10 mouse cellular contexts compared by ENCODE assay signal in the genomic region with DNA sequence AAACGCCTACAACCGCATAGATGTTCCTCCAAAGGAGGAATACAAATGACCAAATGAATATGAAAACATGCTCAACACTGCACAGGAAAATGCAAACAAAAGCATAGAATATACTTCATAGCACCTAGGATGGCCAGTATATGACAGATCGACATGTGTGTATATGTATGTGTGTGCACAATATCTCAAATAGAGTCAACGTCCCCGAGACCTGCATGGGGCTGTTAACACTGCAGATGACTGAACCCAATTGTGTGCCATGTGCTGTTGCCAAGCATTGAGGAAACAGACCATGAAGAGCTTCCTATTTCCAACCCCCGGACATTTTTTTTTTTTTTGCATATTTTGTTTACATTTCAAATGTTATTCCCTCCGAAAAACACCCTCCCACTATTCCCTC. TPM values are rescaled to one million over a fixed set of nuclear protein-coding genes. Genes with fewer than 3 reads are reported as not detected.
DNase-seq lines count a peak whose midpoint lies in the region; ATAC-seq lines count a peak whose summit lies in the region.
"Had no signal": no experiment of that assay in that cellular context is flagged by ENCODE, and none has a peak within 500 bp of the region (broad histone marks: within the 10 kb centered on the region; RNA-seq: fewer than 3 reads in every experiment).

No protein-coding gene starts in this region.

- intact Hi-C loops in heart, postnatal 14 days (cut with DNase I) = no loop called here

- no peaks in the 10 kb centered on the region for H3K9me3 ChIP-seq in heart, embryonic 15.5 days (replicated peaks)
- H3K9me3 ChIP-seq in neural tube, embryonic 12.5 days = no peaks in the 10 kb centered on the region
- H3K9me3 ChIP-seq in liver, embryonic 12.5 days (replicated peaks) = no peaks in the 10 kb centered on the region
- H3K9me3 ChIP-seq in stomach, embryonic 15.5 days = no peaks in the 10 kb centered on the region
- H3K9me3 ChIP-seq: heart, embryonic 10.5 days; neural tube, embryonic 13.5 days had no signal

- H3K4me1 ChIP-seq in heart, embryonic 15.5 days (replicated peaks) = 0 out of 2 replicates have a peak, but pooled peaks cover 6% of the 10 kb centered on the region
- no peaks in the 10 kb centered on the region for H3K4me1 ChIP-seq in neural tube, embryonic 12.5 days
- peaks cover 23% of the 10 kb centered on the region for H3K4me1 ChIP-seq in liver, embryonic 12.5 days
- no peaks in the 10 kb centered on the region for H3K4me1 ChIP-seq in stomach, embryonic 15.5 days
- H3K4me1 ChIP-seq: heart, embryonic 10.5 days had no signal

- no peak overlapping the region for H3K9ac ChIP-seq in heart, embryonic 15.5 days
- H3K9ac ChIP-seq in neural tube, embryonic 12.5 days = no peak overlapping the region
- no peak overlapping the region; the same call in 1 of the 2 replicates for H3K9ac ChIP-seq in liver, embryonic 12.5 days
- H3K9ac ChIP-seq in stomach, embryonic 15.5 days = no peak overlapping the region
- H3K9ac ChIP-seq: neural tube, embryonic 13.5 days had no signal

- H3K27ac ChIP-seq in heart, embryonic 15.5 days = peak overlapping the region; percentile 85
- H3K27ac ChIP-seq in neural tube, embryonic 12.5 days = no peak overlapping the region
- peak overlapping the region; percentile 85 for H3K27ac ChIP-seq in liver, embryonic 12.5 days
- H3K27ac ChIP-seq in stomach, embryonic 15.5 days = peak overlapping the region; percentile 80; the same call in 1 of the 2 replicates

- H3K27me3 ChIP-seq in heart, embryonic 15.5 days = no peaks in the 10 kb centered on the region
- no peaks in the 10 kb centered on the region for H3K27me3 ChIP-seq in neural tube, embryonic 12.5 days (replicated peaks)
- no peaks in the 10 kb centered on the region for H3K27me3 ChIP-seq in liver, embryonic 12.5 days (replicated peaks)
- H3K27me3 ChIP-seq in stomach, embryonic 15.5 days (replicated peaks) = no peaks in the 10 kb centered on the region
- H3K27me3 ChIP-seq: neural tube, embryonic 13.5 days had no signal

- ATAC-seq in heart, embryonic 15.5 days (replicated peaks; ENCODE audit: insufficient number of reproducible peaks, insufficient read depth, low FRiP score, low read depth) = 0 out of 2 replicates have a peak, but pooled peaks have one; percentile 14
- ATAC-seq in neural tube, embryonic 12.5 days (ENCODE audit: low FRiP score, low read depth) = 0 out of 2 replicates have a peak, but pooled peaks have one; percentile 39
- no peak for ATAC-seq in liver, embryonic 12.5 days
- ATAC-seq in stomach, embryonic 15.5 days (ENCODE audit: insufficient read depth, low FRiP score, low read depth) = 0 out of 2 replicates have a peak, but pooled peaks have one; percentile 29

- H3K36me3 ChIP-seq in heart, embryonic 15.5 days = peaks cover 32% of the 10 kb centered on the region
- H3K36me3 ChIP-seq in neural tube, embryonic 12.5 days = peaks cover 36% of the 10 kb centered on the region
- H3K36me3 ChIP-seq in liver, embryonic 12.5 days = peaks cover 41% of the 10 kb centered on the region
- H3K36me3 ChIP-seq in stomach, embryonic 15.5 days = peaks cover 22% of the 10 kb centered on the region

- 28% methylated on average over 7 of the region's 7 CpGs for WGBS in heart, embryonic 15.5 days
- WGBS in neural tube, embryonic 12.5 days = 37% methylated on average over 7 of the region's 7 CpGs
- 6% methylated on average over 7 of the region's 7 CpGs for WGBS in liver, embryonic 12.5 days (ENCODE audit: insufficient replicate concordance)
- WGBS in stomach, embryonic 15.5 days = 30% methylated on average over 7 of the region's 7 CpGs

- no peak for DNase-seq in heart, postnatal 14 days
- DNase-seq in neural tube, embryonic 10.5 days (ENCODE audit: extremely low spot score, low spot score) = no peak
- DNase-seq in cerebellum, adult 9-11 months = no peak
- no peak for DNase-seq in T-cell, adult 2 months (ENCODE audit: low spot score)

- H3K4me3 ChIP-seq in heart, embryonic 15.5 days = no peak overlapping the region
- H3K4me3 ChIP-seq in neural tube, embryonic 12.5 days = no peak overlapping the region
- no peak overlapping the region for H3K4me3 ChIP-seq in liver, embryonic 12.5 days
- H3K4me3 ChIP-seq in stomach, embryonic 15.5 days (replicated peaks) = no peak overlapping the region
- H3K4me3 ChIP-seq: neural tube, embryonic 13.5 days had no signal

- H3K4me2 ChIP-seq in heart, embryonic 15.5 days = no peak overlapping the region
- no peak overlapping the region for H3K4me2 ChIP-seq in neural tube, embryonic 12.5 days (replicated peaks)
- H3K4me2 ChIP-seq in liver, embryonic 12.5 days = 0 out of 2 replicates have a peak overlapping the region, but pooled peaks have one; percentile 14
- no peak overlapping the region for H3K4me2 ChIP-seq in stomach, embryonic 15.5 days

RNA-seq across cellular contexts. Expression of a gene that starts 20.4 kb away (rescaled TPM):
- 83.2 and 85.5 TPM in 2 replicates for polyA plus RNA-seq in heart, embryonic 15.5 days (2015; fragmentation: Nextera tagmentation; extraction: Ambion mirVana)
- 10 to 100 TPM; 46.7 to 50.0 TPM for total RNA-seq in heart, postnatal 14 days (2021)
- polyA plus RNA-seq in neural tube, embryonic 12.5 days (2016; fragmentation: Nextera tagmentation; extraction: Ambion mirVana) = 118 and 121 TPM in 2 replicates
- polyA plus RNA-seq in liver, embryonic 12.5 days (2016; fragmentation: Nextera tagmentation; extraction: Ambion mirVana) = 54.4 and 55.3 TPM in 2 replicates
- 91.5 and 92.2 TPM in 2 replicates for polyA plus RNA-seq in stomach, embryonic 15.5 days (2015; fragmentation: Nextera tagmentation; extraction: Ambion mirVana)

RNA-seq across cellular contexts. Expression of a gene that starts 25.8 kb away (rescaled TPM):
- 59.4 and 63.0 TPM in 2 replicates for polyA plus RNA-seq in heart, embryonic 15.5 days (2015; fragmentation: Nextera tagmentation; extraction: Ambion mirVana)
- total RNA-seq in heart, postnatal 14 days (2021) = 10 to 100 TPM; 25.9 to 26.5 TPM
- 109 and 112 TPM in 2 replicates for polyA plus RNA-seq in neural tube, embryonic 12.5 days (2016; fragmentation: Nextera tagmentation; extraction: Ambion mirVana)
- 68.6 and 69.4 TPM in 2 replicates for polyA plus RNA-seq in liver, embryonic 12.5 days (2016; fragmentation: Nextera tagmentation; extraction: Ambion mirVana)
- 112 and 113 TPM in 2 replicates for polyA plus RNA-seq in stomach, embryonic 15.5 days (2015; fragmentation: Nextera tagmentation; extraction: Ambion mirVana)

RNA-seq across cellular contexts. Expression of a gene that starts 27.7 kb away (rescaled TPM):
- 17.9 and 20.8 TPM in 2 replicates for polyA plus RNA-seq in heart, embryonic 15.5 days (2015; fragmentation: Nextera tagmentation; extraction: Ambion mirVana)
- total RNA-seq in heart, postnatal 14 days (2021) = 1 to 10 TPM; 5.5 to 5.9 TPM
- polyA plus RNA-seq in neural tube, embryonic 12.5 days (2016; fragmentation: Nextera tagmentation; extraction: Ambion mirVana) = 19.8 and 20.4 TPM in 2 replicates
- polyA plus RNA-seq in liver, embryonic 12.5 days (2016; fragmentation: Nextera tagmentation; extraction: Ambion mirVana) = 27.3 and 28.2 TPM in 2 replicates
- 24.2 and 27.0 TPM in 2 replicates for polyA plus RNA-seq in stomach, embryonic 15.5 days (2015; fragmentation: Nextera tagmentation; extraction: Ambion mirVana)

RNA-seq across cellular contexts. Expression of a gene that starts 29.0 kb away (rescaled TPM):
- polyA plus RNA-seq in heart, embryonic 15.5 days (2015; fragmentation: Nextera tagmentation; extraction: Ambion mirVana) = 57.8 and 63.2 TPM in 2 replicates
- 10 to 100 TPM; 38.3 to 40.9 TPM for total RNA-seq in heart, postnatal 14 days (2021)
- polyA plus RNA-seq in neural tube, embryonic 12.5 days (2016; fragmentation: Nextera tagmentation; extraction: Ambion mirVana) = 99.4 and 108 TPM in 2 replicates
- polyA plus RNA-seq in liver, embryonic 12.5 days (2016; fragmentation: Nextera tagmentation; extraction: Ambion mirVana) = 31.2 and 32.5 TPM in 2 replicates
- 63.7 and 68.6 TPM in 2 replicates for polyA plus RNA-seq in stomach, embryonic 15.5 days (2015; fragmentation: Nextera tagmentation; extraction: Ambion mirVana)

RNA-seq across cellular contexts. Expression of a gene that starts 54.7 kb away (rescaled TPM):
- 39.6 and 44.8 TPM in 2 replicates for polyA plus RNA-seq in heart, embryonic 15.5 days (2015; fragmentation: Nextera tagmentation; extraction: Ambion mirVana)
- total RNA-seq in heart, postnatal 14 days (2021) = 10 to 100 TPM; 79.4 to 90.4 TPM
- polyA plus RNA-seq in neural tube, embryonic 12.5 days (2016; fragmentation: Nextera tagmentation; extraction: Ambion mirVana) = 52.2 and 53.8 TPM in 2 replicates
- polyA plus RNA-seq in liver, embryonic 12.5 days (2016; fragmentation: Nextera tagmentation; extraction: Ambion mirVana) = 52.6 and 59.3 TPM in 2 replicates
- polyA plus RNA-seq in stomach, embryonic 15.5 days (2015; fragmentation: Nextera tagmentation; extraction: Ambion mirVana) = 80.9 and 82.1 TPM in 2 replicates
